Mouse (Mus musculus) hindbrain, embryonic 13.5 days (tissue): Measurements from ENCODE around the gene Ubtd2. TPM values are rescaled to one million over a fixed set of nuclear protein-coding genes. Genes with fewer than 3 reads are reported as not detected.

ENCODE experiments used
- ATAC-seq: fragments of 200-750 bp; cut with Nextera tagmentation; 2 replicates; pipeline ENCODE4 v1.8.0; 2017; ENCODE audit warnings: moderate TSS enrichment; ENCODE audit not compliant: low FRiP score
- H3K27ac ChIP-seq: fragments of 300-500 bp; sonication (generic); 2 replicates; pipeline ENCODE4 v1.5.1; 2015; ENCODE audit warnings: inconsistent platforms, mild to moderate bottlenecking, moderate library complexity
- H3K27me3 ChIP-seq: fragments of 300-500 bp; sonication (generic); 2 replicates; pipeline ENCODE4 v1.6.1; 2015; ENCODE audit warnings: mild to moderate bottlenecking, inconsistent platforms
- H3K36me3 ChIP-seq: fragments of 300-500 bp; sonication (generic); 2 replicates; pipeline ENCODE4 v1.6.1; 2015; ENCODE audit warnings: mild to moderate bottlenecking, inconsistent platforms
- H3K4me1 ChIP-seq: fragments of 300-500 bp; sonication (generic); replicated peaks from 2 replicates; pipeline ENCODE4 v1.6.1; 2015; ENCODE audit warnings: inconsistent platforms
- H3K4me2 ChIP-seq: fragments of 300-500 bp; sonication (generic); 2 replicates; pipeline ENCODE4 v1.6.1; 2015; ENCODE audit warnings: inconsistent platforms, mild to moderate bottlenecking, moderate library complexity
- H3K4me3 ChIP-seq: fragments of 300-500 bp; sonication (generic); 2 replicates; pipeline ENCODE4 v1.5.1; 2015; ENCODE audit warnings: mild to moderate bottlenecking, inconsistent platforms
- H3K9ac ChIP-seq: fragments of 300-500 bp; sonication (generic); 2 replicates; pipeline ENCODE4 v1.6.1; 2015; ENCODE audit warnings: mild to moderate bottlenecking, inconsistent platforms
- H3K9me3 ChIP-seq: fragments of 300-500 bp; sonication (generic); 2 replicates; pipeline ENCODE4 v1.6.1; 2016; ENCODE audit warnings: inconsistent platforms
- WGBS: fragments of 180-500 bp; shearing (Covaris S2); methylation state at CpG from one replicate; pipeline ENCODE4 v1.1.7; 2015; 5-methylcytosine and 5-hydroxymethylcytosine counted together
- polyA plus RNA-seq: library from polyadenylated mRNA; unstranded; fragments of >200 nt; fragmentation: Nextera tagmentation; extraction: Ambion mirVana; gene quantifications from 2 replicates; pipeline ENCODE4 v1.2.1, GENCODE M21; 2015

Ubtd2 gene
- polyA plus RNA-seq, 1 experiment from 2014 or later = 52.9 TPM

GRCm38 (mm10) chr11:32531871-32532764 lies 76.9 kb downstream of the Ubtd2 start, which contains the start of gene Efcab9:
Gene Efcab9 (minus strand): TSS chr11:32532081.
- H3K4me1 ChIP-seq = peaks cover 33% of the 10 kb centered on the region
- ATAC-seq = peak; percentile 33
- peaks cover 11% of the 10 kb centered on the region for H3K36me3 ChIP-seq
- H3K4me3 ChIP-seq = peak within 1 kb of the TSS; percentile 69
- no peaks in the 10 kb centered on the region for H3K9me3 ChIP-seq
- peak within 1 kb of the TSS; percentile 96 for H3K4me2 ChIP-seq
- peaks cover 19% of the 10 kb centered on the region for H3K27me3 ChIP-seq
- peak within 1 kb of the TSS; percentile 80 for H3K9ac ChIP-seq
- WGBS = 9% methylated on average over 33 of the region's 33 CpGs
- no peak within 1 kb of the TSS for H3K27ac ChIP-seq

GRCm38 (mm10) chr11:32532765-32533481 lies 77.8 kb downstream of the Ubtd2 start, which contains the start of gene Stk10:
Gene Stk10 (plus strand): TSS chr11:32533305.
- Histone ChIP-seq H3K27ac (no peak within 1 kb of the TSS), H3K9ac (peak within 1 kb of the TSS; percentile 80), H3K4me3 (peak within 1 kb of the TSS; percentile 69), H3K9me3 (no peaks in the 10 kb centered on the region), H3K36me3 (peaks cover 8% of the 10 kb centered on the region), H3K4me1 (peaks cover 40% of the 10 kb centered on the region), H3K4me2 (peak within 1 kb of the TSS; percentile 96), H3K27me3 (peaks cover 19% of the 10 kb centered on the region)
- WGBS = under 1% methylated on average over 64 of the region's 82 CpGs
- peak; percentile 93 for ATAC-seq

GRCm38 (mm10) chr11:32533482-32534261 lies 78.5 kb downstream of the Ubtd2 start:
- no peak overlapping the region for H3K27ac ChIP-seq
- 2% methylated on average over 24 of the region's 24 CpGs for WGBS

GRCm38 (mm10) chr11:32534453-32535075 lies 79.4 kb downstream of the Ubtd2 start:
- H3K4me2 ChIP-seq = peak overlapping the region; percentile 96
- no peaks in the 10 kb centered on the region for H3K9me3 ChIP-seq
- no peak overlapping the region for H3K27ac ChIP-seq
- 0 out of 2 replicates have a peak overlapping the region, but pooled peaks have one; percentile 80 for H3K9ac ChIP-seq
- ATAC-seq = no peak
- peaks cover 19% of the 10 kb centered on the region for H3K27me3 ChIP-seq
- H3K4me1 ChIP-seq = peaks cover 52% of the 10 kb centered on the region
- H3K36me3 ChIP-seq = no peaks in the 10 kb centered on the region
- WGBS = 72% methylated on average over 7 of the region's 7 CpGs
- H3K4me3 ChIP-seq = peak overlapping the region; percentile 69

More at GRCm38 (mm10) chr11:32533482-32534261, 78.5 kb downstream of the Ubtd2 start:
- peaks cover 19% of the 10 kb centered on the region for H3K27me3 ChIP-seq
- peak overlapping the region; percentile 96 for H3K4me2 ChIP-seq
- H3K36me3 ChIP-seq = peaks cover under 1% of the 10 kb centered on the region; the same call in 1 of the 2 replicates
- H3K9ac ChIP-seq = peak overlapping the region; percentile 80
- H3K4me1 ChIP-seq = peaks cover 47% of the 10 kb centered on the region
- ATAC-seq = peak; percentile 67
- H3K9me3 ChIP-seq = no peaks in the 10 kb centered on the region
- peak overlapping the region; percentile 69 for H3K4me3 ChIP-seq

- no peak overlapping the region for H3K4me2 ChIP-seq
- peaks cover 15% of the 10 kb centered on the region for H3K27me3 ChIP-seq
- H3K9ac ChIP-seq = no peak overlapping the region
- 95% methylated on average over 4 of the region's 4 CpGs for WGBS
- H3K4me3 ChIP-seq = no peak overlapping the region
- H3K4me1 ChIP-seq = peaks cover 52% of the 10 kb centered on the region
- H3K27ac ChIP-seq = no peak overlapping the region
- ATAC-seq = no peak
- H3K9me3 ChIP-seq = no peaks in the 10 kb centered on the region
- no peaks in the 10 kb centered on the region for H3K36me3 ChIP-seq
These were observed 80.5 kb downstream of the Ubtd2 start for GRCm38 (mm10) chr11:32535646-32536045.

- H3K36me3 ChIP-seq = no peaks in the 10 kb centered on the region
- ATAC-seq = no peak
- H3K4me1 ChIP-seq = peaks cover 50% of the 10 kb centered on the region
- H3K9ac ChIP-seq = no peak overlapping the region
- 18% methylated on average over 7 of the region's 7 CpGs for WGBS
- H3K4me3 ChIP-seq = no peak overlapping the region
- no peak overlapping the region for H3K4me2 ChIP-seq
- peaks cover 3% of the 10 kb centered on the region for H3K27me3 ChIP-seq
- no peaks in the 10 kb centered on the region for H3K9me3 ChIP-seq
- no peak overlapping the region; the same call in 1 of the 2 replicates for H3K27ac ChIP-seq
These were observed 81.8 kb downstream of the Ubtd2 start for GRCm38 (mm10) chr11:32536954-32537353.

- no peak for ATAC-seq
- Histone ChIP-seq H3K9ac (no peak overlapping the region), H3K9me3 (no peaks in the 10 kb centered on the region), H3K4me3 (no peak overlapping the region), H3K27me3 (no peaks in the 10 kb centered on the region), H3K27ac (no peak overlapping the region), H3K4me2 (no peak overlapping the region), H3K36me3 (no peaks in the 10 kb centered on the region), H3K4me1 (peaks cover 42% of the 10 kb centered on the region)
- WGBS = 66% methylated on average over 6 of the region's 6 CpGs
These were observed 83.3 kb downstream of the Ubtd2 start for GRCm38 (mm10) chr11:32538435-32538834.

GRCm38 (mm10) chr11:32538846-32539245 lies 83.7 kb downstream of the Ubtd2 start:
- H3K4me3 ChIP-seq = no peak overlapping the region
- 90% methylated on average over 4 of the region's 4 CpGs for WGBS
- no peaks in the 10 kb centered on the region for H3K9me3 ChIP-seq
- H3K27ac ChIP-seq = no peak overlapping the region
- no peak overlapping the region for H3K4me2 ChIP-seq
- ATAC-seq = no peak
- H3K27me3 ChIP-seq = no peaks in the 10 kb centered on the region
- H3K9ac ChIP-seq = no peak overlapping the region
- no peaks in the 10 kb centered on the region for H3K36me3 ChIP-seq
- H3K4me1 ChIP-seq = peaks cover 38% of the 10 kb centered on the region

- WGBS = 94% methylated on average over 7 of the region's 7 CpGs
- H3K36me3 ChIP-seq = no peaks in the 10 kb centered on the region
- ATAC-seq = no peak
- H3K27me3 ChIP-seq = no peaks in the 10 kb centered on the region
- no peak overlapping the region for H3K4me2 ChIP-seq
- H3K4me3 ChIP-seq = no peak overlapping the region
- no peak overlapping the region for H3K9ac ChIP-seq
- H3K4me1 ChIP-seq = peaks cover 31% of the 10 kb centered on the region
- no peaks in the 10 kb centered on the region for H3K9me3 ChIP-seq
- no peak overlapping the region for H3K27ac ChIP-seq
These were observed 84.5 kb downstream of the Ubtd2 start for GRCm38 (mm10) chr11:32539717-32540116.

GRCm38 (mm10) chr11:32540463-32540862 lies 85.3 kb downstream of the Ubtd2 start:
- ATAC-seq = no peak
- WGBS = 79% methylated on average over 6 of the region's 6 CpGs
- H3K27ac ChIP-seq = no peak overlapping the region
- no peak overlapping the region for H3K4me3 ChIP-seq
- peaks cover 34% of the 10 kb centered on the region for H3K4me1 ChIP-seq
- no peak overlapping the region for H3K9ac ChIP-seq
- H3K27me3 ChIP-seq = no peaks in the 10 kb centered on the region
- H3K36me3 ChIP-seq = no peaks in the 10 kb centered on the region
- no peaks in the 10 kb centered on the region for H3K9me3 ChIP-seq
- no peak overlapping the region for H3K4me2 ChIP-seq

GRCm38 (mm10) chr11:32542181-32542580 lies 87.0 kb downstream of the Ubtd2 start:
- Histone ChIP-seq H3K36me3 (no peaks in the 10 kb centered on the region), H3K27ac (no peak overlapping the region), H3K9me3 (no peaks in the 10 kb centered on the region), H3K27me3 (no peaks in the 10 kb centered on the region), H3K4me2 (no peak overlapping the region), H3K4me3 (no peak overlapping the region), H3K4me1 (peaks cover 39% of the 10 kb centered on the region), H3K9ac (no peak overlapping the region)
- no peak for ATAC-seq
- WGBS = 90% methylated on average over 4 of the region's 4 CpGs
